Mouse (Mus musculus): Measurements from ENCODE around the gene Tgoln1. TPM values are rescaled to one million over a fixed set of nuclear protein-coding genes. Genes with fewer than 3 reads are reported as not detected.

The Tgoln1 gene
- total and polyA plus RNA-seq, 3 experiments, result 22.6 to 33.6 (median 23.5) TPM

- DNase-seq (ENCODE audit: extremely low read depth), result no peak
- Histone ChIP-seq H3K27me3 (replicated peaks) (no peaks in the 10 kb centered on the region), H3K79me2 (replicated peaks; ENCODE audit: control insufficient read depth, extremely low read depth, insufficient read depth, poor library complexity, severe bottlenecking) (no peaks in the 10 kb centered on the region), H3K9ac (ENCODE audit: insufficient read depth, low read depth) (no peak overlapping the region), H3K4me2 (ENCODE audit: insufficient read depth, low read depth, poor library complexity, severe bottlenecking) (no peak overlapping the region), H3K9me3 (replicated peaks; ENCODE audit: low read length) (no peaks in the 10 kb centered on the region), H3K4me1 (ENCODE audit: control insufficient read depth in 1 of 2, insufficient read depth in 2 of 2) (peaks cover 0 to 1% of the 10 kb centered on the region in 2 experiments; a peak in 1 of 4 replicates), H3K27ac (ENCODE audit: insufficient read depth, low read depth) (no peak overlapping the region), H3K36me3 (replicated peaks in 1 of 2; ENCODE audit: control insufficient read depth in 1 of 2, insufficient read depth in 1 of 2, low read length in 1 of 2) (peaks cover 22 to 80% of the 10 kb centered on the region in 2 experiments), H3K4me3 (replicated peaks in 1 of 3; ENCODE audit: low read depth in 2 of 3, low read length in 2 of 3, poor library complexity in 1 of 3) (no peak overlapping the region)
- in situ Hi-C loops (cut with MboI; ENCODE audit: low pct_ligation_motif_present, low pct_unique_long_range_greater_than_20kb, low sequenced_read_pairs), result no loop called here
- dilution Hi-C loops (cut with MboI; ENCODE audit: extremely low pct_ligation_motif_present, extremely low pct_unique_long_range_greater_than_20kb, low sequenced_read_pairs), result no loop called here
- no peak for TF ChIP-seq NRF1 (IDR thresholded peaks at IDR 0.05; ENCODE audit: low read depth, low read length)
- TF ChIP-seq JUN (IDR thresholded peaks at IDR 0.05; ENCODE audit: insufficient read depth, low read depth, low read length), result no peak
Measured at GRCm38 (mm10) chr6:72570644-72571397, 46.0 kb downstream of the Tgoln1 start.

- Histone ChIP-seq H3K36me3 (replicated peaks in 1 of 2; ENCODE audit: control insufficient read depth in 1 of 2, insufficient read depth in 1 of 2, low read length in 1 of 2) (peaks cover 15 to 66% of the 10 kb centered on the region in 2 experiments), H3K9me3 (replicated peaks; ENCODE audit: low read length) (no peaks in the 10 kb centered on the region), H3K27me3 (replicated peaks) (no peaks in the 10 kb centered on the region), H3K4me3 (replicated peaks in 1 of 3; ENCODE audit: low read depth in 2 of 3, low read length in 2 of 3, poor library complexity in 1 of 3) (no peak overlapping the region), H3K9ac (ENCODE audit: insufficient read depth, low read depth) (no peak overlapping the region), H3K79me2 (replicated peaks; ENCODE audit: control insufficient read depth, extremely low read depth, insufficient read depth, poor library complexity, severe bottlenecking) (no peaks in the 10 kb centered on the region), H3K27ac (ENCODE audit: insufficient read depth, low read depth) (no peak overlapping the region), H3K4me1 (ENCODE audit: control insufficient read depth in 1 of 2, insufficient read depth in 2 of 2) (peaks cover 0 to 6% of the 10 kb centered on the region in 2 experiments; a peak in 1 of 4 replicates), H3K4me2 (ENCODE audit: insufficient read depth, low read depth, poor library complexity, severe bottlenecking) (no peak overlapping the region)
- no peak for DNase-seq (ENCODE audit: extremely low read depth)
- in situ Hi-C loops (cut with MboI; ENCODE audit: low pct_ligation_motif_present, low pct_unique_long_range_greater_than_20kb, low sequenced_read_pairs) (no loop called here), dilution Hi-C loops (cut with MboI; ENCODE audit: extremely low pct_ligation_motif_present, extremely low pct_unique_long_range_greater_than_20kb, low sequenced_read_pairs) (no loop called here)
- TF ChIP-seq MAX (IDR thresholded peaks at IDR 0.05; ENCODE audit: low read length) (no peak), MAFK (IDR thresholded peaks at IDR 0.05; ENCODE audit: insufficient replicate concordance, low read length) (no peak), ZC3H11A (IDR thresholded peaks at IDR 0.05; ENCODE audit: low read depth, low read length) (no peak), POLR2AphosphoS2 (IDR thresholded peaks at IDR 0.05; ENCODE audit: low read depth, low read length) (no peak), TBP (conservative IDR thresholded peaks at IDR 0.05; ENCODE audit: low read depth, low read length) (no peak), RCOR1 (conservative IDR thresholded peaks at IDR 0.05; ENCODE audit: low read depth, low read length) (no peak), CTCF (conservative IDR thresholded peaks at IDR 0.05 in 1 of 2, IDR thresholded peaks at IDR 0.05 in 1 of 2; ENCODE audit: low read depth in 2 of 2, low read length in 2 of 2) (no peak), ELF1 (IDR thresholded peaks at IDR 0.05; ENCODE audit: low read depth, low read length) (no peak), MYC (IDR thresholded peaks at IDR 0.05; ENCODE audit: low read depth, low read length) (no peak), CHD1 (IDR thresholded peaks at IDR 0.05; ENCODE audit: low read depth, low read length) (no peak), UBTF (IDR thresholded peaks at IDR 0.05; ENCODE audit: low read depth, low read length) (no peak), TCF12 (IDR thresholded peaks at IDR 0.05; ENCODE audit: low read depth, low read length) (no peak), E2F4 (IDR thresholded peaks at IDR 0.05; ENCODE audit: insufficient replicate concordance, low read depth, low read length) (no peak), MXI1 (IDR thresholded peaks at IDR 0.05; ENCODE audit: low read depth, low read length) (no peak), SIN3A (IDR thresholded peaks at IDR 0.05; ENCODE audit: low read length) (no peak), JUN (IDR thresholded peaks at IDR 0.05; ENCODE audit: insufficient read depth, low read depth, low read length) (no peak)
Measured at GRCm38 (mm10) chr6:72568736-72569135, 48.1 kb downstream of the Tgoln1 start.

Data from CH12.LX (cell line).